Mouse (Mus musculus) E14TG2a.4 (cell line): ENCODE measurements around the gene Abcb8.

Experiments
- H3K27me3 ChIP-seq: 2 replicates; pipeline ENCODE4 v1.6.1; 2014; ENCODE audit warnings: low read length, control low read depth; ENCODE audit not compliant: insufficient read depth
- H3K36me3 ChIP-seq: 2 replicates; pipeline ENCODE4 v1.6.1; 2014; ENCODE audit warnings: low read length, control low read depth; ENCODE audit not compliant: insufficient read depth
- H3K4me1 ChIP-seq: replicated peaks from 2 replicates; pipeline ENCODE4 v1.6.1; 2014; ENCODE audit warnings: low read depth, low read length, control low read depth
- H3K4me3 ChIP-seq: replicated peaks from 2 replicates; pipeline ENCODE4 v1.5.1; 2014; ENCODE audit warnings: mild to moderate bottlenecking, low read length
- H3K9me3 ChIP-seq: 2 replicates; pipeline ENCODE4 v1.6.1; 2014; ENCODE audit warnings: low read length, control low read depth
- CTCF ChIP-seq: conservative IDR thresholded peaks from 2 replicates; pipeline ENCODE4 v1.5.1; 2014; ENCODE audit warnings: low read length
- NANOG ChIP-seq: IDR thresholded peaks from 2 replicates; pipeline ENCODE4 v1.6.1; 2014; ENCODE audit warnings: borderline replicate concordance, low read length, mixed read lengths
- POU5F1 ChIP-seq: IDR thresholded peaks from 2 replicates; pipeline ENCODE4 v1.6.1; 2014; ENCODE audit warnings: low read length, borderline replicate concordance

Gene Abcb8

DNA sequence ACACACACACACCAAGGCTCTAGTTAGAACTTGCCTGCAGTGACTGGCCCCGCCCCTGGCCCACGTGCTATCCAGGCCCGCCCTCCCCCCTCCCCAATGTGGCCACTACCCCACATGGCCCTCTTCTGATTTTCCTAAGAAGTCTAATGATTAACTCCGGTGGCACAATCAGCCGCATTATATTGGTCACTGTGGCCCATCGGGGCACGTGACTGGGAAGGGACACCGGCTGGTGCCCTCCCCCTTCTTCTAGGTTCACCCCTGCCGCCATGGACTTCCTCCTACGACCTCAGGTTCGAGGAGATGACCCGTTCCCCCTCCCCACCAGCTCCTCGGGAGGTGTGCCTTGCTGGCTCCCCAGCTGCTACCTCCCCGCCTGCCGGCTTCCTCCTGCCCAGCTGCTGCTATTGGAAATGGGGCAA, 34.5 kb downstream of the Abcb8 start:
- peaks cover 7% of the 10 kb centered on the region for H3K9me3 ChIP-seq
- peaks cover 64% of the 10 kb centered on the region for H3K4me1 ChIP-seq
- TF ChIP-seq POU5F1 (no peak), CTCF (no peak), NANOG (no peak)
- H3K27me3 ChIP-seq, result peaks cover 38% of the 10 kb centered on the region
- peaks cover 35% of the 10 kb centered on the region for H3K36me3 ChIP-seq
- H3K4me3 ChIP-seq, result peak overlapping the region; percentile 66

GRCm38 (mm10) chr5:24428596-24428995, 35.1 kb downstream of the Abcb8 start:
- H3K4me3 ChIP-seq, result peak overlapping the region; percentile 66
- peaks cover 7% of the 10 kb centered on the region for H3K9me3 ChIP-seq
- peaks cover 38% of the 10 kb centered on the region for H3K27me3 ChIP-seq
- no peak for TF ChIP-seq CTCF
- no peak for TF ChIP-seq POU5F1
- H3K36me3 ChIP-seq, result peaks cover 38% of the 10 kb centered on the region
- peaks cover 65% of the 10 kb centered on the region for H3K4me1 ChIP-seq

- TF ChIP-seq CTCF (no peak), NANOG (no peak), POU5F1 (no peak)
Measured at GRCm38 (mm10) chr5:24433993-24434392, 40.5 kb downstream of the Abcb8 start.

GRCm38 (mm10) chr5:24441187-24441586, 47.7 kb downstream of the Abcb8 start:
- TF ChIP-seq NANOG (no peak), POU5F1 (no peak), CTCF (no peak)
- no peaks in the 10 kb centered on the region for H3K9me3 ChIP-seq
- H3K4me1 ChIP-seq, result peaks cover 60% of the 10 kb centered on the region
- H3K36me3 ChIP-seq, result peaks cover 56% of the 10 kb centered on the region
- H3K27me3 ChIP-seq, result no peaks in the 10 kb centered on the region
- H3K4me3 ChIP-seq, result no peak overlapping the region

More at GRCm38 (mm10) chr5:24433993-24434392, 40.5 kb downstream of the Abcb8 start:
- H3K9me3 ChIP-seq, result no peaks in the 10 kb centered on the region
- H3K4me1 ChIP-seq, result peaks cover 43% of the 10 kb centered on the region
- peaks cover 43% of the 10 kb centered on the region for H3K36me3 ChIP-seq
- H3K4me3 ChIP-seq, result peak overlapping the region; percentile 70
- peaks cover 3% of the 10 kb centered on the region; the same call in 1 of the 2 replicates for H3K27me3 ChIP-seq

DNA sequence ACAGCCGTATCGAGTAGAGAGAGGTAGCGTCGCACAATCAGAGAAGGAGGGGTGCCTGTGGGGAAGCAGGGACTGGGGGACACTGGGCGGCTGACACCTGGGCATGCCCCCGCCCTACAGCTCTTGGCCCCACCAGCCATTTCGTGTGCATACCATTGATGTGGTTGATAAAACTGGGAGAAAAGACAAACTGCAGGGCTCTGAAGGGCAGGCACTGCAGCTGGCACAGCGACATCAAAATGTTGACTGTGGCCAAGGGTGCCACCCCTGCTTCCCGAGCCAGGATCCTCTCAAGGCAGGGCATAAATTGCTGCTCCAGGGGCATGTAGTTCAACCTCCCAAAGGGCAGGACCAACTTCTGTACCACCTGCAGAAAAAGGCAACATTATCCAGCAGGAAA, 48.6 kb downstream of the Abcb8 start:
- H3K4me1 ChIP-seq, result peaks cover 66% of the 10 kb centered on the region
- TF ChIP-seq POU5F1 (no peak), CTCF (no peak), NANOG (no peak)

GRCm38 (mm10) chr5:24443204-24443603, 49.7 kb downstream of the Abcb8 start:
- peaks cover 76% of the 10 kb centered on the region for H3K4me1 ChIP-seq
- TF ChIP-seq NANOG (no peak), CTCF (no peak), POU5F1 (no peak)
- H3K9me3 ChIP-seq, result no peaks in the 10 kb centered on the region
- H3K27me3 ChIP-seq, result no peaks in the 10 kb centered on the region
- peaks cover 56% of the 10 kb centered on the region for H3K36me3 ChIP-seq
- H3K4me3 ChIP-seq, result 0 out of 2 replicates have a peak overlapping the region, but pooled peaks have one; percentile 98

More for the DNA sequence above, 48.6 kb downstream of the Abcb8 start:
- Histone ChIP-seq H3K27me3 (no peaks in the 10 kb centered on the region), H3K9me3 (no peaks in the 10 kb centered on the region), H3K36me3 (peaks cover 56% of the 10 kb centered on the region), H3K4me3 (no peak overlapping the region)

DNA sequence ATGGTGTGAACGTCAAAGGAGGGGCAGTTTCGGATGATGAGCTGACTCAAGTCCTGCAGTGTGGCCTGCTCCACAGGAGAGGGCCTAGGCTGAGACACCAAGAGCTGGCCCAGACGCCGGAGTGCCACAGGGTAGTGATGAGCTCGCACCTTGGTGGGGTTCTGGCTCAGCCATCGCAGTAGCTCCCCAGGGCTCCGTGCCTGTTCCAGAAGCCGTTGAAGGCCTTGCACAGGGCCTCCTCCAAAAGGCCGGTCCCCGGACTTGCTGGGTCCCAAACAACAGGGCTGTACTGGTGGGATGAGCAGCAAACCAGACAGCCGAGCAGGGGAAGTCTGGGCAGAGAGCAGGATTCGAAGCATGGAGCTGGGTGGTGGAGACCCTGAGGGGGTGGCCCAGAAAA, 50.5 kb downstream of the Abcb8 start:
- Histone ChIP-seq H3K27me3 (peaks cover 6% of the 10 kb centered on the region; the same call in 1 of the 2 replicates), H3K4me1 (peaks cover 78% of the 10 kb centered on the region), H3K9me3 (no peaks in the 10 kb centered on the region), H3K4me3 (peak overlapping the region; percentile 98), H3K36me3 (peaks cover 51% of the 10 kb centered on the region)
- TF ChIP-seq CTCF (no peak), NANOG (no peak), POU5F1 (no peak)

- Histone ChIP-seq H3K4me3 (peak within 1 kb of the TSS; percentile 98), H3K4me1 (peaks cover 73% of the 10 kb centered on the region), H3K27me3 (peaks cover 11% of the 10 kb centered on the region), H3K9me3 (no peaks in the 10 kb centered on the region), H3K36me3 (peaks cover 42% of the 10 kb centered on the region)
- TF ChIP-seq POU5F1 (no peak), CTCF (no peak), NANOG (no peak)
Measured at GRCm38 (mm10) chr5:24444746-24445427, 51.4 kb downstream of the Abcb8 start, which contains the start of gene Fastk. Gene Fastk, minus strand, starts transcription at chr5:24445287.

- no peak for TF ChIP-seq NANOG
- TF ChIP-seq CTCF, result no peak
- TF ChIP-seq POU5F1, result no peak
- H3K9me3 ChIP-seq, result no peaks in the 10 kb centered on the region
- peaks cover 18% of the 10 kb centered on the region for H3K27me3 ChIP-seq
- peaks cover 67% of the 10 kb centered on the region for H3K4me1 ChIP-seq
- H3K4me3 ChIP-seq, result peak overlapping the region; percentile 98
- H3K36me3 ChIP-seq, result peaks cover 36% of the 10 kb centered on the region
Measured at GRCm38 (mm10) chr5:24445428-24446080, 52.1 kb downstream of the Abcb8 start.
